Mouse (Mus musculus) megakaryocyte, embryonic 14.5 days (primary cell): ENCODE data around the gene Mgea5.

Experiments
- FLI1 ChIP-seq: IDR thresholded peaks from 2 replicates; pipeline ENCODE4 v1.6.1; 2012; ENCODE audit warnings: low read length, inconsistent platforms, mixed read lengths
- GATA1 ChIP-seq: IDR thresholded peaks from 3 replicates; pipeline ENCODE4 v1.6.1; 2012; ENCODE audit warnings: mixed read lengths, low read length, inconsistent platforms, borderline replicate concordance

- TF ChIP-seq GATA1 (no peak), FLI1 (no peak)
Measured at GRCm38 (mm10) chr19:45749243-45750043, 34.2 kb downstream of the Mgea5 start, which contains the start of gene Npm3.
